Mouse (Mus musculus): ENCODE data around the gene Slco1a5. TPM values are rescaled to one million over a fixed set of nuclear protein-coding genes. Genes with fewer than 3 reads are reported as not detected.

The Slco1a5 gene
- total and polyA plus RNA-seq, 3 experiments: not detected

DNA sequence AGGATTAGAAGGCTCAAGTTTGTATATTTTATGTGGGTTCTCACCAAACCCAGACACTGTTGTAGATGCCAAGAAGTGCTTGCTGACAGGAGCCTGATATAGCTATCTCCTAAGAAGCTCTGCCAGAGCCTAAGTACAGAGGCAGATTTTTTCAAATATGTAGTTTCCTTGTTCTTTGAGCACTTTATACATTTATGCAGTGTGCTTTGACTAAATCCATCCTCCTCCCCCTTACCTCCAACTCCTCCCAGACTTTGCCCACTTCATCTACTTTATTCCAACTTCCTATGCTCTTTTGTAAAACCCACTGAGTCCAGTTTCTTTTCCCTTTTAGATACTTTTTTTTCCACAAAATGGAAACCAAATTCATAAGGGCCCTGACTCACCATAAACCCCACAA, 102.6 kb downstream of the Slco1a5 start:
- H3K4me3 ChIP-seq (replicated peaks in 1 of 3; ENCODE audit: low read depth in 2 of 3, low read length in 2 of 3, poor library complexity in 1 of 3): no peak overlapping the region
- dilution Hi-C loops (cut with MboI; ENCODE audit: extremely low pct_ligation_motif_present, extremely low pct_unique_long_range_greater_than_20kb, low sequenced_read_pairs): no loop called here
- TF ChIP-seq USF2 (conservative IDR thresholded peaks at IDR 0.05; ENCODE audit: low read depth, low read length): no peak
- no peak for TF ChIP-seq KAT2A (IDR thresholded peaks at IDR 0.05; ENCODE audit: insufficient replicate concordance, low read length)
- TF ChIP-seq HCFC1 (IDR thresholded peaks at IDR 0.05; ENCODE audit: low read depth, low read length): no peak
- no peak for TF ChIP-seq UBTF (IDR thresholded peaks at IDR 0.05; ENCODE audit: low read depth, low read length)
- no peak for TF ChIP-seq ZNF384 (IDR thresholded peaks at IDR 0.05; ENCODE audit: low read depth, low read length)
- no peak for TF ChIP-seq MXI1 (IDR thresholded peaks at IDR 0.05; ENCODE audit: low read depth, low read length)
- no peaks in the 10 kb centered on the region for H3K9me3 ChIP-seq (replicated peaks; ENCODE audit: low read length)
- H3K27me3 ChIP-seq (replicated peaks): no peaks in the 10 kb centered on the region
- DNase-seq (ENCODE audit: extremely low read depth): no peak
- no peak overlapping the region for H3K27ac ChIP-seq (ENCODE audit: insufficient read depth, low read depth)
- H3K4me1 ChIP-seq (ENCODE audit: control insufficient read depth in 1 of 2, insufficient read depth in 2 of 2): no peaks in the 10 kb centered on the region
- no peak overlapping the region for H3K9ac ChIP-seq (ENCODE audit: insufficient read depth, low read depth)
- no peaks in the 10 kb centered on the region for H3K36me3 ChIP-seq (replicated peaks in 1 of 2; ENCODE audit: control insufficient read depth in 1 of 2, insufficient read depth in 1 of 2, low read length in 1 of 2)
- in situ Hi-C loops (cut with MboI; ENCODE audit: low pct_ligation_motif_present, low pct_unique_long_range_greater_than_20kb, low sequenced_read_pairs): no loop called here
- H3K79me2 ChIP-seq (replicated peaks; ENCODE audit: control insufficient read depth, extremely low read depth, insufficient read depth, poor library complexity, severe bottlenecking): no peaks in the 10 kb centered on the region
- no peak overlapping the region for H3K4me2 ChIP-seq (ENCODE audit: insufficient read depth, low read depth, poor library complexity, severe bottlenecking)

DNA sequence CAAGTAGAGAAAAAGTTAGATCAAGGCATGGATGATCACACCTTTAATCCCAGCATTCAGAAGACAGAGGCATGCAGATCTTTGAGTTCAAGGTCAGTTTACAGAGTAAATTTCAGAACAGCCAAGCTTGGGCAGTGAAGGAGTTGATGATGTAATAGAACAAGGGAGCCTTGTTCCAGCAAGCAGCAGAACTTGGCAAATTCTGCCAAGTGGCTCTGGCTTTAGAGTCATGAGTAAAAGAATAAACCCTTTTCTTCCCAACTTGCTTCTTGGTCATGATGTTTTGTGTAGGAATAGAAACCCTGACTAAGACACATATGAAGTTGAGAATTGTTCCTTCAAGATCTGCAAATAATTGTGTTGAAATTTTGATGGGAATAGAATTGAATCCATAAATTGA, 111.0 kb downstream of the Slco1a5 start:
- TF ChIP-seq ZC3H11A (IDR thresholded peaks at IDR 0.05; ENCODE audit: low read depth, low read length) (no peak), NELFE (IDR thresholded peaks at IDR 0.05; ENCODE audit: low read depth, low read length) (no peak), TBP (conservative IDR thresholded peaks at IDR 0.05; ENCODE audit: low read depth, low read length) (no peak), CHD1 (IDR thresholded peaks at IDR 0.05; ENCODE audit: low read depth, low read length) (no peak)
- dilution Hi-C loops (cut with MboI; ENCODE audit: extremely low pct_ligation_motif_present, extremely low pct_unique_long_range_greater_than_20kb, low sequenced_read_pairs): no loop called here
- in situ Hi-C loops (cut with MboI; ENCODE audit: low pct_ligation_motif_present, low pct_unique_long_range_greater_than_20kb, low sequenced_read_pairs): no loop called here

GRCm38 (mm10) chr6:142209749-142210148, 113.0 kb downstream of the Slco1a5 start:
- H3K9ac ChIP-seq (ENCODE audit: insufficient read depth, low read depth): no peak overlapping the region
- no peak overlapping the region for H3K4me3 ChIP-seq (replicated peaks in 1 of 3; ENCODE audit: low read depth in 2 of 3, low read length in 2 of 3, poor library complexity in 1 of 3)
- no peak overlapping the region for H3K4me2 ChIP-seq (ENCODE audit: insufficient read depth, low read depth, poor library complexity, severe bottlenecking)
- H3K9me3 ChIP-seq (replicated peaks; ENCODE audit: low read length): peaks cover 5% of the 10 kb centered on the region
- TF ChIP-seq PAX5 (IDR thresholded peaks at IDR 0.05; ENCODE audit: low read length) (no peak), MXI1 (IDR thresholded peaks at IDR 0.05; ENCODE audit: low read depth, low read length) (no peak), GABPA (IDR thresholded peaks at IDR 0.05; ENCODE audit: insufficient replicate concordance, low read depth, low read length) (no peak), ZMIZ1 (IDR thresholded peaks at IDR 0.05; ENCODE audit: low read depth, low read length) (no peak), ZC3H11A (IDR thresholded peaks at IDR 0.05; ENCODE audit: low read depth, low read length) (no peak)
- DNase-seq (ENCODE audit: extremely low read depth): no peak
- no peak overlapping the region for H3K27ac ChIP-seq (ENCODE audit: insufficient read depth, low read depth)
- no peaks in the 10 kb centered on the region for H3K36me3 ChIP-seq (replicated peaks in 1 of 2; ENCODE audit: control insufficient read depth in 1 of 2, insufficient read depth in 1 of 2, low read length in 1 of 2)
- no peaks in the 10 kb centered on the region for H3K27me3 ChIP-seq (replicated peaks)
- no peaks in the 10 kb centered on the region for H3K4me1 ChIP-seq (ENCODE audit: control insufficient read depth in 1 of 2, insufficient read depth in 2 of 2)
- H3K79me2 ChIP-seq (replicated peaks; ENCODE audit: control insufficient read depth, extremely low read depth, insufficient read depth, poor library complexity, severe bottlenecking): no peaks in the 10 kb centered on the region
- in situ Hi-C loops (cut with MboI; ENCODE audit: low pct_ligation_motif_present, low pct_unique_long_range_greater_than_20kb, low sequenced_read_pairs) (no loop called here), dilution Hi-C loops (cut with MboI; ENCODE audit: extremely low pct_ligation_motif_present, extremely low pct_unique_long_range_greater_than_20kb, low sequenced_read_pairs) (no loop called here)

More for the DNA sequence above, 111.0 kb downstream of the Slco1a5 start:
- Histone ChIP-seq H3K36me3 (replicated peaks in 1 of 2; ENCODE audit: control insufficient read depth in 1 of 2, insufficient read depth in 1 of 2, low read length in 1 of 2) (no peaks in the 10 kb centered on the region), H3K4me1 (ENCODE audit: control insufficient read depth in 1 of 2, insufficient read depth in 2 of 2) (no peaks in the 10 kb centered on the region), H3K79me2 (replicated peaks; ENCODE audit: control insufficient read depth, extremely low read depth, insufficient read depth, poor library complexity, severe bottlenecking) (no peaks in the 10 kb centered on the region), H3K9me3 (replicated peaks; ENCODE audit: low read length) (peaks cover 5% of the 10 kb centered on the region), H3K4me3 (replicated peaks in 1 of 3; ENCODE audit: low read depth in 2 of 3, low read length in 2 of 3, poor library complexity in 1 of 3) (no peak overlapping the region), H3K4me2 (ENCODE audit: insufficient read depth, low read depth, poor library complexity, severe bottlenecking) (no peak overlapping the region), H3K27me3 (replicated peaks) (no peaks in the 10 kb centered on the region), H3K27ac (ENCODE audit: insufficient read depth, low read depth) (no peak overlapping the region), H3K9ac (ENCODE audit: insufficient read depth, low read depth) (no peak overlapping the region)
- DNase-seq (ENCODE audit: extremely low read depth): no peak

Data from CH12.LX (cell line).